Mouse (Mus musculus) frontal cortex, adult (tissue): ENCODE data around the gene Cpne8.
A peak's percentile ranks its signal among the peaks of the same experiment; 100 is the strongest.
"Not testable (repeated sequence)": the region's sequence is repeated elsewhere in the genome, so short reads cannot be mapped to it uniquely, and the experiment has no call there.

Experiments used
- ATAC-seq: cut with Nextera tagmentation; 2 replicates; pipeline ENCODE4 v1.9.2; 2017; ENCODE audit warnings: mild to moderate bottlenecking, moderate library complexity, mixed read lengths; ENCODE audit not compliant: low TSS enrichment

Gene Cpne8

DNA sequence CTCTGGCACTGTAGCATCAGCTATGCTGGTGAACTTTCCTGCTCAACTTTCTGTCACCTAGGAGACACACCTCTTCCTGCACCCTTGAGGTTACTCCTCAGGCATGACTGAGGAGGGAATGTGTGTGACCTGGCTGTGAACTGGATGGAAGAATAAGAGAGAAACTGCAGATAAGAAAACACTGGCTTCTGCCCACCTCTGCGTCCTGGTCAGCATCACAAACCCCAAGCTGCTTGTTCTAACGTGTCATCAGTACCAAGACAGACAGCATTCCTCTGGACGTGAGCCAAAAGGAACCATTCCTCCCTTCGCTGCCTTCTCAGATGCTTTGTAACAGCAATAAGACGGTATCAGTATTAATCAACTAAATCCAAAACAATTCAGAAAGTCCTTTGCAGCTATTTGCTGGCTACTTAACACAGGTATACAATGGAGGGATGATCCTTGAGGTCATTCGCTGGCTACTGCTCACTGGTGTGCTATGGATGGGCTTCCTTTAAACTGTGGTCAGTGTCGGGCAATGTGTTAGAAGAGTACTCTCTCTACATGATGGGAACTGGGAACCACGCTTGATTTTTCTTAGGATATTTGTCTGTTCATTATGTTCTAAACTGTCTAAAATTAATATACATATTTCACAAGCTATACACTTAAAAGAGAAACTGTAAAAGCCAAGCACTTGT, 63.0 kb downstream of the Cpne8 start:
- no peak for ATAC-seq

DNA sequence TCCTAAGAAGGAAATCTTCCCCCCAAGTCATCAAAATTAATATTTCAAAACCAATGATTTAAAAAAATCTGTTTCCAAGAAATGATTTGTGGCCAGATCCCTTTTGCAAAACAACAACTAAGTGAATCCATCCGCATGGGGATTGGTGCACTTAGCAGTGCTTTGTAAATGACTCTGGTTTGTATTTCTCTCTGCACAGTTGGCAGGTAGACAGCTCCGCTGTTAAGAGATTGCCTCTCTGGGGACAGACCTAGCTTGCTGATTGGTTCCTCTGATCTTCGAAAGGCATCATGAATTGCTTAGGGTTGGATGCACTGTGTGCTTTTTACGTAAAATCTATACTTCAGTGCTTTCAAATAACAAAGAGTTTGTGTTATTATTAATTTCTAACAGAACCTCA, 68.5 kb downstream of the Cpne8 start:
- ATAC-seq, result not testable (repeated sequence)

- ATAC-seq, result no peak
Observed at GRCm38 (mm10) chr15:90609836-90610415, 69.3 kb downstream of the Cpne8 start.

- no peak for ATAC-seq
Observed at GRCm38 (mm10) chr15:90608368-90608767, 70.9 kb downstream of the Cpne8 start.

DNA sequence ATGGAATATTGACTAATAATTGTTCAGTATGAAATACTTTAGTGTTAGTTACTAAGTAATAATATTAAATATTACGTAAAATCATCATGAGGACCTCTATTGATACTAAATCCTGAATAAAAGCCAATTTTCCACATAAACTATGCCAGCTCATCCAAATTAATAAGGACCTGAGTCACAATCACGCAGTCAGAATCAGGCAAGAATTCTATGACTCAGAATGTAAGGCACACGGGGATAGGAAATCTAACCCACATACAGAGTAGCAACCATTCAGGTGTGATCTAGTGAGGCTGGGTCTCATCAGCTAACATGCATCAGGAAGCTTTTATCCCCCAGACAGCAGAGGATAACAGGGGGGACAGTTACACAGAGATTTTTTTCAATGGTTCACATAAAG, 72.1 kb downstream of the Cpne8 start:
- ATAC-seq, result no peak

GRCm38 (mm10) chr15:90603676-90604075, 75.6 kb downstream of the Cpne8 start:
- ATAC-seq, result peak; percentile 88

GRCm38 (mm10) chr15:90597715-90598497, 81.3 kb downstream of the Cpne8 start:
- no peak for ATAC-seq

- ATAC-seq, result no peak
Observed at GRCm38 (mm10) chr15:90595592-90595991, 83.6 kb downstream of the Cpne8 start.

DNA sequence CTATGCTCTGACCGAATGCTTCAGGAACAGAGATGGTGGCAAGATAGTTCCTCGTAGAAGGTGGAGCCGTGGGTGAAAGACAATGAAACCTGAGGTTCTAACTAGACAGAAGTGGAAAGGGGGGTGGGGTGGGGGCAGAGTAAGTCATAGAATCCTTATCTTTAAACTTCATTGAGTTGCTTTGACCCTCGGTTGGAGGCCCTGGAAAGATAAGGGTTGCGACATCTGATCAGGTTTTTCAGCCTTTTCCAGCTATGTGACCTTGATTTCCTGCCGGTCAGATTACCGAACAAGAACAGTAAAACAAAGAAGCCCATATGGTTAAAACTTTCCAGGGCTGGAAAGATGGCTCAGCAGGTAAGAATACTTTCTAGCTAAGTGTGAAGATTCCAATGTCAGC, 89.6 kb downstream of the Cpne8 start:
- no peak for ATAC-seq

GRCm38 (mm10) chr15:90577402-90577801, 101.8 kb downstream of the Cpne8 start:
- ATAC-seq, result no peak

GRCm38 (mm10) chr15:90569246-90569645, 110.0 kb downstream of the Cpne8 start:
- no peak for ATAC-seq

DNA sequence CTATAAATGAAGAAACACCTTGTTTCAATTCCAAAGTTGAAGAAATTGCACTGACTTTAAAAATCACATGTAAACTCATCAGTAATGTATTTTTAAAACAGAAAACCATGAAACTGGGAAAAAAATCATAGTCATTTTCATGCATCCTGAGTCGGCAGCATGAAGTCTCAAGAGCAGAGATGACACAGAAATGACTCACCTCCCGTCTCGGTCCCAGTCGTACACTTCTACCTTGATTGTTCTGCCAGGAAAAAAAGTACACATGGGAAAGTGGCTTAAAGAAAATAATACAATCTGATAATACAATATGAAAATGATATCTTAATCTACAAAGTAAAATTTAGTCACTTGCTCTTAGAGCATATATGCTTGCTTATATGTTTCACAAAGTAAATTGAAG, 111.2 kb downstream of the Cpne8 start:
- no peak for ATAC-seq

- no peak for ATAC-seq
Observed at GRCm38 (mm10) chr15:90563996-90564395, 115.2 kb downstream of the Cpne8 start.

DNA sequence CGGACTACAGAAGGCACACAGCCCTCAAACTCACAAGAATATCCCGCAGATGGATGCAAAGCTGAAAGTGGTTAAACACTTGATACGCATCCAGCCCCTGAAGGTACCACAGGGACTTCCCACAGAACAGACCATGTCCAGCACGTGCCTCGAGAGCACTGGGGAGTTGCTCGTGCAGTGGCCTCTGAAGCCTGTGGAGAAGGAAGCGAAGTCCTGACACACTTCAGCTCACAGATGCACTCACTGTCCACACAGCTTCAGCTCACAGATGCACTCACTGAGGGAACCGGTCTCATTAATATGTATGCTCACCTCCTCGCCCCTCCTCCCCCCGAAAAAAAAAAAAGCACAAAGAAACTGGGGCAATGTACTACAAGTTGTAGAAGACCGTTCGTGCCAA, 117.6 kb downstream of the Cpne8 start:
- ATAC-seq, result peak; percentile 88

DNA sequence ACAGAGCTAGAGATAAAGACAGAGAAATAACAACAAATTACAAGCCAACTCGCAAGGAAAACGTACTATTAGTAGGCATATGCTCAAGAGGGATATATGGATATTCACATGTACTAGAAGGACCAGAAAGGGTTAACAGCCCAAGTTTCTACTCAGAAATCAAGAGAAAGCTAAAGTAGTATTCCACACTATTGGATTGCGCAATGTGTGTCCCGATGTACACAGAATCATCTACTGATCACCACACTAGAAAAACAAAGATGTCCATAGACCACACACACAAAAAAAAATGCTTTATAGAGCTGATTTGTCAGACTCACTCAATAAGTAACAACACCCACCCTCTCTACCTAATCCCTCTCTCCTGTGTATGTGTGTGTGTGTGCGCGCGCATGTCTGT, 130.6 kb downstream of the Cpne8 start:
- ATAC-seq, result no peak

- ATAC-seq, result no peak
Observed at GRCm38 (mm10) chr15:90543447-90543846, 135.8 kb downstream of the Cpne8 start.

- no peak for ATAC-seq
Observed at GRCm38 (mm10) chr15:90542126-90542525, 137.1 kb downstream of the Cpne8 start.

DNA sequence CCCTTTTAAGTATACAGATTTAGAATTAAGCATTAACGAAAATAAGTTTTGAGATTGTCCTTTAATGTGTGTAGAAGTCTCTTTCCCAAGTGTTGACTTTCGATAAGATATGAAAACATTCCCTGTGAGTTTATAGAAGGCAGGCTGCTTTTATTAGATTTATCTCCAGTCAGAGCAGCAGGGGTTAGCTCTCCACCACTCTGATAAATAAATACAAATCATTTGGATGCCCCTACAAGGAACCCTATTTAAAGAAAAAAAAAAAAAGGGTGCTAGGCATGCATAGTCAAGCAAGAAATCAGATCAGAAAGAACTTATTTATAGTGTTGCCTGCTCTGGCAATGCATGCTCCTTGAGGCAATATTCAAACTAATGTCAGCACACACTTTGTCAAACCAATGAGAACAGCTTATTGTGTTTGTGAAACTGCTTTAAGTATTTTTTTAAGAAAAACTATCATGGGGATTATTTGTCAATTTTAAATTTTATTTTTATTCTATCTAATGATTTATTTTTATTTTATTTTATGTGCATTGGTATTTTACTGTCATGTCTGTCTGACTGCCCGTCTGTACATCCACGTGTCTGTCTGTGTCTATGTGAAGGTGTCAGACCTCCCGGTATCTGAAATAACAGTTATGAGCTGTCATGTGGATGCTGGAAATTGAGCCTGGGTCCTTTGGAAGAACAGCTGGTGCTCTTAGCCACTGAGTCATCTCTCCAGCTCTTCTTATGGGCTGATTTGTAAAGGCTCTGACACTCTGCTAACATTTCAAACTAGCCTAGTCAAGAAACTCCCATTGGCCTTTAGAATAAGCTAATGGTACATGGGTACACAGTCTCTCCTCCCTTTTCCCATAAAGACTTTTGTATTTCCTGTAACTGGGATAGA, 142.7 kb downstream of the Cpne8 start:
- no peak for ATAC-seq

DNA sequence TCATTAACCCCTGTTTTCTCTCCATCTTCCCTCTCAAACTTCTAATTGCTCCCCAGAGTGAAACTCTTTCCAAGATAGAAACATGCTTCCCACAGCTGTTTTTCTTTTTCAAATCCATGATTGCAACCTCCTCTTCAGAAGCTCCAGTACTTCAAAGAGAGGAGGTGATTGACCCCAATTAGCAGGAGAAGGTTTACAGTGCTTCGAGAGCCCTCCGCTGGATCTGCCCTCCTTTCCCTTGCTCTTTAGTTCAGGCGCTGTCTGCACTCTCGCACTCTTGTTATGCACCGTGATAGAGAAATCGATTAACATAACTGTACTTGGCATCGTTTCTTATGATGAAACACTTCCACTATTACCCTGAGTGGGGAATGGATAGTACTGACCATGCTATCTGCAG, 143.5 kb downstream of the Cpne8 start:
- no peak for ATAC-seq

DNA sequence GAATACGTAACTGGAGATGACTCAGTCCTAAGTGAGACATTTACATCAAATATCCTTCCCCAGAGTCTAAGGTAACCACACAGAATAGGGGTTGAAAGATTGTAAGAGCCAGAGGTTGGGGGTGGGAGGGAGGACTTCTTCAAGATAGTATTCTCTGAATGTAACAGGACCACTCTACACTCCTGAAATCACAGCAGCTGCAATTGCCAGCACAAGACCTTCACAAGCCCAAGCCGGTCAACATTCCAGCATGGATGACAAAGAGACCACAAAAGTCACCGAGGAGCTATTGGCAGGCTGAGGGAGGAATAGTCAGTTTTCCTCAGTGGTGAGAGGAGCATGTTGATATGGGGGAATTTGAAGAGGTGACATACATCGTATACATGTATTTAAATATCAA, 166.5 kb downstream of the Cpne8 start:
- no peak for ATAC-seq

- ATAC-seq, result no peak
Observed at GRCm38 (mm10) chr15:90497080-90497479, 182.2 kb downstream of the Cpne8 start.

DNA sequence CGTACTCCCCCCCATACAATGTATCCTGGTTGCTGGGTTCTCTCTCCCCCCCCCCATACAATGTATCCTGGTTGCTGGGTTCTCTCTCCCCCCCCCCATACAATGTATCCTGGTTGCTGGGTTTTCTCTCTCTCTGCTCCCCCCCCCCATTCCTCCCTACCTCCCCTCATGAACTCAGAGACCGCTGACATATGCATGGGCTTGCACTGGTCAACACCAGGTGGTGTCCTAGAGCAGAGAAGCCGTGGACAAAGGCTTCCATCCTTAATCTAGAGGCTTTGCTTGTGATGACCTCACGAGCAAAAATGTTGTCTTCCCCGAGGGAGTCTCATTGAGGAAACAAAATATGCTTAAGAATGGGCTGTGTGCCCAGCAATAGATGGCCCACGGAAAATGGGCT, 187.7 kb downstream of the Cpne8 start:
- ATAC-seq, result no peak
